ENCODE assay signal across 9 mouse cellular contexts in genomic region chr11:101190913-101191907, GRCm38 (mm10). TPM values are rescaled to one million over a fixed set of nuclear protein-coding genes. Genes with fewer than 3 reads are reported as not detected.
DNase-seq lines count a peak whose midpoint lies in the region; ATAC-seq lines count a peak whose summit lies in the region.
"Had no signal": no experiment of that assay in that cellular context is flagged by ENCODE, and none has a peak within 500 bp of the region (broad histone marks: within the 10 kb centered on the region; RNA-seq: fewer than 3 reads in every experiment).

No protein-coding gene starts in this region.

- 51% methylated on average over 17 of the region's 17 CpGs for WGBS in kidney, embryonic 14.5 days
- 46% methylated on average over 17 of the region's 17 CpGs for WGBS in heart, embryonic 16.5 days
- 54% methylated on average over 17 of the region's 17 CpGs for WGBS in midbrain, embryonic 11.5 days

- no peak overlapping the region; the same call in 1 of the 2 replicates for H3K9ac ChIP-seq in kidney, embryonic 14.5 days (ENCODE audit: low read depth, low read length)
- no peak overlapping the region; the same call in 1 of the 2 replicates for H3K9ac ChIP-seq in heart, embryonic 16.5 days (ENCODE audit: low read length)
- H3K9ac ChIP-seq in midbrain, embryonic 11.5 days (ENCODE audit: low read length) = no peak overlapping the region

- H3K27ac ChIP-seq in kidney, embryonic 14.5 days (ENCODE audit: low read depth, low read length) = peak overlapping the region; percentile 92
- peak overlapping the region; percentile 72 for H3K27ac ChIP-seq in heart, embryonic 16.5 days (ENCODE audit: low read length)
- H3K27ac ChIP-seq in midbrain, embryonic 11.5 days (ENCODE audit: low read depth, low read length) = no peak overlapping the region; the same call in 1 of the 2 replicates

- ATAC-seq in kidney, embryonic 14.5 days (ENCODE audit: low FRiP score, low TSS enrichment) = no peak
- no peak for ATAC-seq in heart, embryonic 16.5 days (replicated peaks; ENCODE audit: extremely low read depth, insufficient read depth, low FRiP score)
- 0 out of 2 replicates have a peak, but pooled peaks have one; percentile 22 for ATAC-seq in midbrain, embryonic 11.5 days (ENCODE audit: low FRiP score)

- peaks cover 37% of the 10 kb centered on the region for H3K4me1 ChIP-seq in kidney, embryonic 14.5 days (ENCODE audit: control insufficient read depth, insufficient read depth, low read length)
- H3K4me1 ChIP-seq in heart, embryonic 16.5 days (ENCODE audit: control insufficient read depth, insufficient read depth, low read length) = peaks cover 38% of the 10 kb centered on the region
- peaks cover 17% of the 10 kb centered on the region for H3K4me1 ChIP-seq in midbrain, embryonic 11.5 days (ENCODE audit: control insufficient read depth, insufficient read depth, low read length)

- H3K4me2 ChIP-seq in kidney, embryonic 14.5 days (replicated peaks; ENCODE audit: low read depth, low read length) = no peak overlapping the region
- H3K4me2 ChIP-seq in heart, embryonic 16.5 days (ENCODE audit: low read depth, low read length) = no peak overlapping the region
- H3K4me2 ChIP-seq in midbrain, embryonic 11.5 days = no peak overlapping the region

- no peaks in the 10 kb centered on the region for H3K27me3 ChIP-seq in kidney, embryonic 14.5 days (ENCODE audit: control insufficient read depth, insufficient read depth, low read length)
- no peaks in the 10 kb centered on the region for H3K27me3 ChIP-seq in heart, embryonic 16.5 days (ENCODE audit: control insufficient read depth, insufficient read depth, low read length)
- H3K27me3 ChIP-seq in midbrain, embryonic 11.5 days (ENCODE audit: control insufficient read depth, insufficient read depth, low read length) = no peaks in the 10 kb centered on the region

- H3K9me3 ChIP-seq in kidney, embryonic 14.5 days (ENCODE audit: control insufficient read depth, low read length) = no peaks in the 10 kb centered on the region
- H3K9me3 ChIP-seq in heart, embryonic 16.5 days (replicated peaks; ENCODE audit: control insufficient read depth, low read length) = no peaks in the 10 kb centered on the region
- no peaks in the 10 kb centered on the region for H3K9me3 ChIP-seq in midbrain, embryonic 11.5 days (ENCODE audit: control insufficient read depth, low read length)

- peaks cover 41% of the 10 kb centered on the region for H3K36me3 ChIP-seq in kidney, embryonic 14.5 days (ENCODE audit: control insufficient read depth, insufficient read depth, low read length)
- H3K36me3 ChIP-seq in heart, embryonic 16.5 days (ENCODE audit: control insufficient read depth, insufficient read depth) = no peaks in the 10 kb centered on the region
- H3K36me3 ChIP-seq in midbrain, embryonic 11.5 days (ENCODE audit: control insufficient read depth, insufficient read depth, low read length) = no peaks in the 10 kb centered on the region

- no peak overlapping the region for H3K4me3 ChIP-seq in kidney, embryonic 14.5 days (ENCODE audit: low read length)
- no peak overlapping the region for H3K4me3 ChIP-seq in heart, embryonic 16.5 days (ENCODE audit: low read length)
- no peak overlapping the region for H3K4me3 ChIP-seq in midbrain, embryonic 11.5 days (ENCODE audit: low read depth, low read length)

- DNase-seq in kidney, adult 11 months = no peak
- DNase-seq in cerebellum, adult 18-20 months = peak; percentile 48 to 50
- DNase-seq in midbrain, embryonic 11.5 days (ENCODE audit: low spot score, missing footprints) = peak; percentile 76
- no peak for DNase-seq in thymus, postnatal 10 days (ENCODE audit: low spot score in 2 of 2)
- no peak for DNase-seq in left cerebral cortex, adult 8-10 months (ENCODE audit: low spot score in 2 of 2)
- DNase-seq in urinary bladder, postnatal 36 days (ENCODE audit: low spot score in 2 of 2) = no peak

RNA-seq across cellular contexts. Expression of gene Ccr10, which starts 16.0 kb away (rescaled TPM):
- polyA plus RNA-seq in kidney, embryonic 14.5 days (2014; fragmentation: Nextera tagmentation; extraction: Ambion mirVana) = 0.24 and 0.51 TPM in 2 replicates
- polyA plus RNA-seq in heart, embryonic 16.5 days (2015; fragmentation: Nextera tagmentation; extraction: Ambion mirVana) = 0.16 and 0.60 TPM in 2 replicates
- polyA plus RNA-seq in midbrain, embryonic 11.5 days (2014; fragmentation: Nextera tagmentation; extraction: Ambion mirVana) = not detected in 2 replicates
- total RNA-seq in left cerebral cortex, adult 8-10 months (2022) = under 1 TPM in 2 of 4 experiments, not detected in 2; 0.18 to 0.34 TPM
- polyA plus RNA-seq: heart, embryonic 14.5 days had no signal

RNA-seq across cellular contexts. Expression of gene Plekhh3, which starts 20.1 kb away (rescaled TPM):
- polyA plus RNA-seq in kidney, embryonic 14.5 days (2014; fragmentation: Nextera tagmentation; extraction: Ambion mirVana) = 17.0 and 17.9 TPM in 2 replicates
- 8.7 and 11.5 TPM in 2 replicates for polyA plus RNA-seq in heart, embryonic 16.5 days (2015; fragmentation: Nextera tagmentation; extraction: Ambion mirVana)
- polyA plus RNA-seq in midbrain, embryonic 11.5 days (2014; fragmentation: Nextera tagmentation; extraction: Ambion mirVana) = 5.8 and 7.2 TPM in 2 replicates
- total RNA-seq in left cerebral cortex, adult 8-10 months (2022) = 10 to 100 TPM; 13.5 to 15.9 (median 15.3) TPM

RNA-seq across cellular contexts. Expression of gene Cntnap1, which starts 20.9 kb away (rescaled TPM):
- polyA plus RNA-seq in kidney, embryonic 14.5 days (2014; fragmentation: Nextera tagmentation; extraction: Ambion mirVana) = 1.7 and 2.1 TPM in 2 replicates
- 0.89 and 1.0 TPM in 2 replicates for polyA plus RNA-seq in heart, embryonic 16.5 days (2015; fragmentation: Nextera tagmentation; extraction: Ambion mirVana)
- polyA plus RNA-seq in midbrain, embryonic 11.5 days (2014; fragmentation: Nextera tagmentation; extraction: Ambion mirVana) = 0.30 and 0.32 TPM in 2 replicates
- 100 to 1,000 TPM; 173 to 184 (median 176) TPM for total RNA-seq in left cerebral cortex, adult 8-10 months (2022)

RNA-seq across cellular contexts. Expression of gene Ezh1, which starts 35.1 kb away (rescaled TPM):
- 18.2 and 27.4 TPM in 2 replicates for polyA plus RNA-seq in kidney, embryonic 14.5 days (2014; fragmentation: Nextera tagmentation; extraction: Ambion mirVana)
- polyA plus RNA-seq in heart, embryonic 16.5 days (2015; fragmentation: Nextera tagmentation; extraction: Ambion mirVana) = 14.7 and 17.1 TPM in 2 replicates
- polyA plus RNA-seq in midbrain, embryonic 11.5 days (2014; fragmentation: Nextera tagmentation; extraction: Ambion mirVana) = 10.4 and 10.6 TPM in 2 replicates
- total RNA-seq in left cerebral cortex, adult 8-10 months (2022) = 10 to 100 TPM; 62.4 to 63.9 (median 63.7) TPM

RNA-seq across cellular contexts. Expression of gene Tubg2, which starts 35.5 kb away (rescaled TPM):
- 3.7 and 4.5 TPM in 2 replicates for polyA plus RNA-seq in kidney, embryonic 14.5 days (2014; fragmentation: Nextera tagmentation; extraction: Ambion mirVana)
- polyA plus RNA-seq in heart, embryonic 16.5 days (2015; fragmentation: Nextera tagmentation; extraction: Ambion mirVana) = 3.0 and 3.3 TPM in 2 replicates
- 3.4 and 5.1 TPM in 2 replicates for polyA plus RNA-seq in midbrain, embryonic 11.5 days (2014; fragmentation: Nextera tagmentation; extraction: Ambion mirVana)
- total RNA-seq in left cerebral cortex, adult 8-10 months (2022) = 10 to 100 TPM; 53.1 to 58.8 (median 56.7) TPM

Comparison
In these comparisons a context has a peak if more than half of its experiments do, and no peak if none do; other contexts are left out.
1. DNase-seq: peak in cerebellum, adult 18-20 months (2 of 2) and midbrain, embryonic 11.5 days (single experiment); none in kidney, adult 11 months (single experiment), thymus, postnatal 10 days (0 of 2), left cerebral cortex, adult 8-10 months (0 of 2) and urinary bladder, postnatal 36 days (0 of 2).